ENCODE assay signal across 8 mouse cellular contexts in the genomic region with DNA sequence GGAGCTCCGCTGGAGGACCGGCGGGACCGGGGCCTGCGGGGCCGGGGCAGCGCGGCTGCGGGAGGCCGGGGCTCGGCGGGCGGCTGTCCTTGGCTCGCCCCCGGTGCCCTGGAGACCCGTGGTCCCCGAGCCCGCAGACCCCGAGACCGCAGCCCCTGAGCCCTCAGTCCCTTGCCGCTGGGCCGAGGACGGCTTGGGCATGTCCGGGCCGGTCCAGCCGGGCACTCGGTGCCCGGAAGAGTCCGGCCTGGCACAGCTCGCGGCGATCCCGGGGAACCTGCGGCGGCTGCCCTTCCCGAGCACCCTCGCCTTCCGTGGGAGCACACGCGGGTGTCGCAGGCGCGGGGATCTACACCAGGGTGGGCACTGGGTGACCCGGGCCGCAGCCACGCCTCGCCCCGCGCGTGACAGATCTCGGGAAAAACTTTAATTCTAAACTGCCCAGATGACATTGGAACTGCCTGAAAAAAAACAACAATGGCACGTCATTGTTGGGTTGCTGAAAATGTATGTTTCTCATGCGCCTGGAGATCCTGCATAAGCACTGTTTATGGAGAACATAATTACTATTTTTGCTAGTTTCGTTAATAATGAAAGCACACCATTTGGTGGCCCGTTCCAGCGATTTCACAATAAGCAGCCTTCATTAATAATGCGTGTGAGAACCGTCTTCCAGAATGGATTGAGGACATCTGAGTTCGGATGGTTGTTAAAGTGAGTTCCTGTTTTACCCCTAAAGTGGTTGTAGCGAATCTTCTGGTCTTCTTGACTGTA. TPM values are rescaled to one million over a fixed set of nuclear protein-coding genes. Genes with fewer than 3 reads are reported as not detected.
DNase-seq lines count a peak whose midpoint lies in the region; ATAC-seq and TF ChIP-seq lines count a peak whose summit lies in the region.

No protein-coding gene starts in this region.

- peak overlapping the region; percentile 84 for H3K9ac ChIP-seq in forebrain, embryonic 13.5 days
- H3K9ac ChIP-seq in intestine, embryonic 15.5 days: peak overlapping the region; percentile 94
- peak overlapping the region; percentile 94 for H3K9ac ChIP-seq in lung, embryonic 15.5 days

- H3K27me3 ChIP-seq in forebrain, embryonic 13.5 days: peaks cover 12% of the 10 kb centered on the region; the same call in 1 of the 2 replicates
- no peaks in the 10 kb centered on the region for H3K27me3 ChIP-seq in intestine, embryonic 15.5 days (replicated peaks)
- no peaks in the 10 kb centered on the region for H3K27me3 ChIP-seq in lung, embryonic 15.5 days
- 0 out of 2 replicates have a peak, but pooled peaks cover 4% of the 10 kb centered on the region for H3K27me3 ChIP-seq in small intestine, adult 2 months (ENCODE audit: control insufficient read depth, insufficient read depth, low read length)

- TF ChIP-seq POLR2A in brain, embryonic 14.5 days (IDR thresholded peaks at IDR 0.05; ENCODE audit: borderline replicate concordance, extremely low read depth, insufficient read depth, insufficient read length, poor library complexity, severe bottlenecking): no peak
- no peak for TF ChIP-seq POLR2A in small intestine, adult 2 months (IDR thresholded peaks at IDR 0.05; ENCODE audit: low read depth, low read length)

- H3K4me2 ChIP-seq in forebrain, embryonic 13.5 days: peak overlapping the region; percentile 95
- H3K4me2 ChIP-seq in intestine, embryonic 15.5 days (replicated peaks): peak overlapping the region; percentile 73
- H3K4me2 ChIP-seq in lung, embryonic 15.5 days: peak overlapping the region; percentile 66

- peak overlapping the region; percentile 78 for H3K4me3 ChIP-seq in forebrain, embryonic 13.5 days
- H3K4me3 ChIP-seq in intestine, embryonic 15.5 days (replicated peaks): peak overlapping the region; percentile 88
- peak overlapping the region; percentile 87 for H3K4me3 ChIP-seq in lung, embryonic 15.5 days
- H3K4me3 ChIP-seq in small intestine, adult 2 months (ENCODE audit: low read depth, low read length): peak overlapping the region; percentile 99

- no peaks in the 10 kb centered on the region for H3K9me3 ChIP-seq in forebrain, embryonic 13.5 days (replicated peaks)
- H3K9me3 ChIP-seq in intestine, embryonic 15.5 days: no peaks in the 10 kb centered on the region
- H3K9me3 ChIP-seq in lung, embryonic 15.5 days: no peaks in the 10 kb centered on the region

- H3K36me3 ChIP-seq in forebrain, embryonic 13.5 days (ENCODE audit: poor library complexity, severe bottlenecking): no peaks in the 10 kb centered on the region
- H3K36me3 ChIP-seq in intestine, embryonic 15.5 days: no peaks in the 10 kb centered on the region
- H3K36me3 ChIP-seq in lung, embryonic 15.5 days: no peaks in the 10 kb centered on the region
- no peaks in the 10 kb centered on the region for H3K36me3 ChIP-seq in small intestine, adult 2 months (ENCODE audit: control insufficient read depth, insufficient read depth, low read length)

- no peak overlapping the region for H3K27ac ChIP-seq in forebrain, embryonic 13.5 days
- peak overlapping the region; percentile 59 for H3K27ac ChIP-seq in intestine, embryonic 15.5 days
- H3K27ac ChIP-seq in lung, embryonic 15.5 days: peak overlapping the region; percentile 82
- peak overlapping the region; percentile 41 for H3K27ac ChIP-seq in small intestine, adult 2 months (ENCODE audit: insufficient read depth, low read depth, low read length)

- ATAC-seq in forebrain, embryonic 13.5 days: peak; percentile 73
- peak; percentile 63 for ATAC-seq in intestine, embryonic 15.5 days
- peak; percentile 67 for ATAC-seq in lung, embryonic 15.5 days (ENCODE audit: borderline replicate concordance, extremely low read depth, low FRiP score, low TSS enrichment)

- WGBS in forebrain, embryonic 13.5 days: under 1% methylated on average over 52 of the region's 60 CpGs
- 1% methylated on average over 60 of the region's 60 CpGs for WGBS in intestine, embryonic 15.5 days
- WGBS in lung, embryonic 15.5 days: under 1% methylated on average over 51 of the region's 60 CpGs
- under 1% methylated on average over 58 of the region's 60 CpGs for WGBS in small intestine, adult 2 months

- DNase-seq in right cerebral cortex, postnatal 4 days: peak; percentile 10
- no peak for DNase-seq in right cerebral cortex, postnatal 14 days
- peak; percentile 54 for DNase-seq in brain, embryonic 14.5 days (ENCODE audit: low read depth)
- no peak for DNase-seq in layer of hippocampus, adult 11-12 months (ENCODE audit: low spot score)

- no peak for TF ChIP-seq CTCF in brain, embryonic 14.5 days (IDR thresholded peaks at IDR 0.05; ENCODE audit: borderline replicate concordance, extremely low read depth, insufficient read depth, insufficient read length)
- TF ChIP-seq CTCF in small intestine, adult 2 months (IDR thresholded peaks at IDR 0.05; ENCODE audit: extremely low read depth, insufficient read length, insufficient replicate concordance, low read depth, low read length): no peak

- H3K4me1 ChIP-seq in forebrain, embryonic 13.5 days: peaks cover 14% of the 10 kb centered on the region
- H3K4me1 ChIP-seq in intestine, embryonic 15.5 days (replicated peaks): peaks cover 19% of the 10 kb centered on the region
- peaks cover 22% of the 10 kb centered on the region for H3K4me1 ChIP-seq in lung, embryonic 15.5 days
- H3K4me1 ChIP-seq in small intestine, adult 2 months (ENCODE audit: control insufficient read depth, insufficient read depth, insufficient read length, low read length): peaks cover 10% of the 10 kb centered on the region

RNA-seq across cellular contexts. Expression of gene Map3k20, which starts 0.6 kb away (rescaled TPM):
- polyA plus RNA-seq in brain, embryonic 14.5 days (2012; rRNA removed): 4.9 and 6.4 TPM in 2 replicates
- 5.9 and 6.0 TPM in 2 replicates for polyA plus RNA-seq in forebrain, embryonic 13.5 days (2015; fragmentation: Nextera tagmentation; extraction: Ambion mirVana)
- 17.0 and 17.7 TPM in 2 replicates for polyA plus RNA-seq in intestine, embryonic 15.5 days (2015; fragmentation: Nextera tagmentation; extraction: Ambion mirVana)
- 30.2 and 31.2 TPM in 2 replicates for polyA plus RNA-seq in lung, embryonic 15.5 days (2015; fragmentation: Nextera tagmentation; extraction: Ambion mirVana)
- 5.3 and 6.0 TPM in 2 replicates for polyA plus RNA-seq in small intestine, adult 2 months (2012; rRNA removed)

Comparison
In these comparisons a context has a peak if more than half of its experiments do, and no peak if none do; other contexts are left out.
1. DNase-seq: peak in right cerebral cortex, postnatal 4 days (single experiment) and brain, embryonic 14.5 days (single experiment); none in right cerebral cortex, postnatal 14 days (single experiment) and layer of hippocampus, adult 11-12 months (single experiment).
2. Peak in every context shown above with its lines, with median percentiles within 50 percentile points of each other: ATAC-seq, H3K4me2 ChIP-seq, H3K4me3 ChIP-seq and H3K9ac ChIP-seq.